ENCODE assay signal across 14 mouse cellular contexts in genomic region chr6:143498764-143499163, GRCm38 (mm10).
DNase-seq lines count a peak whose midpoint lies in the region; ATAC-seq lines count a peak whose summit lies in the region.
"Had no signal": no experiment of that assay in that cellular context is flagged by ENCODE, and none has a peak within 500 bp of the region (broad histone marks: within the 10 kb centered on the region; RNA-seq: fewer than 3 reads in every experiment).

No protein-coding gene starts in this region.

- no peak for ATAC-seq in heart, embryonic 11.5 days (replicated peaks; ENCODE audit: insufficient number of reproducible peaks, low FRiP score, low TSS enrichment)
- ATAC-seq in midbrain, embryonic 14.5 days (ENCODE audit: low FRiP score, low TSS enrichment), result no peak
- ATAC-seq in embryonic facial prominence, embryonic 14.5 days (ENCODE audit: low read depth), result no peak
- peak; percentile 56; the same call in 1 of the 2 replicates for ATAC-seq in neural tube, embryonic 14.5 days (ENCODE audit: low read depth)

- H3K9me3 ChIP-seq in heart, embryonic 11.5 days (replicated peaks; ENCODE audit: control insufficient read depth, low read length), result no peaks in the 10 kb centered on the region
- no peaks in the 10 kb centered on the region for H3K9me3 ChIP-seq in midbrain, embryonic 14.5 days (ENCODE audit: control insufficient read depth, low read length)
- no peaks in the 10 kb centered on the region for H3K9me3 ChIP-seq in midbrain, embryonic 10.5 days (replicated peaks)
- peaks cover 4% of the 10 kb centered on the region; the same call in 1 of the 2 replicates for H3K9me3 ChIP-seq in embryonic facial prominence, embryonic 14.5 days (ENCODE audit: control insufficient read depth, low read length)
- no peaks in the 10 kb centered on the region for H3K9me3 ChIP-seq in neural tube, embryonic 14.5 days (ENCODE audit: control insufficient read depth, low read length)

- H3K36me3 ChIP-seq in heart, embryonic 11.5 days (ENCODE audit: control insufficient read depth, insufficient read depth, low read length), result no peaks in the 10 kb centered on the region
- no peaks in the 10 kb centered on the region for H3K36me3 ChIP-seq in midbrain, embryonic 14.5 days (ENCODE audit: control insufficient read depth, insufficient read depth, low read length)
- H3K36me3 ChIP-seq in midbrain, embryonic 10.5 days, result no peaks in the 10 kb centered on the region
- H3K36me3 ChIP-seq in embryonic facial prominence, embryonic 14.5 days (ENCODE audit: control insufficient read depth, insufficient read depth, low read length), result no peaks in the 10 kb centered on the region
- no peaks in the 10 kb centered on the region for H3K36me3 ChIP-seq in neural tube, embryonic 14.5 days (ENCODE audit: control insufficient read depth, insufficient read depth, low read length)
- H3K36me3 ChIP-seq: liver, embryonic 15.5 days had no signal

- H3K9ac ChIP-seq in heart, embryonic 11.5 days (ENCODE audit: low read depth, low read length), result no peak overlapping the region
- H3K9ac ChIP-seq in midbrain, embryonic 14.5 days (replicated peaks; ENCODE audit: low read length), result no peak overlapping the region
- H3K9ac ChIP-seq in embryonic facial prominence, embryonic 14.5 days (ENCODE audit: low read depth, low read length), result no peak overlapping the region
- H3K9ac ChIP-seq in neural tube, embryonic 14.5 days (replicated peaks; ENCODE audit: low read depth, low read length), result no peak overlapping the region
- H3K9ac ChIP-seq: liver, embryonic 15.5 days had no signal

- DNase-seq in heart, adult 11 months, result peak; percentile 79
- DNase-seq in midbrain, embryonic 14.5 days, result peak; percentile 40
- DNase-seq in midbrain, embryonic 10.5 days (ENCODE audit: low spot score), result no peak
- DNase-seq in embryonic facial prominence, embryonic 14.5 days (ENCODE audit: low spot score), result no peak
- no peak for DNase-seq in spleen, postnatal 36 days (ENCODE audit: low spot score in 2 of 2)
- DNase-seq: cerebellum, adult 18-20 months; heart, adult 18-20 months; kidney, adult 8-10 months; lung, postnatal 14 days; right cerebral cortex, postnatal 25 days had no signal

- no peaks in the 10 kb centered on the region for H3K4me1 ChIP-seq in heart, embryonic 11.5 days (ENCODE audit: control insufficient read depth, insufficient read depth, low read length)
- H3K4me1 ChIP-seq in midbrain, embryonic 14.5 days (ENCODE audit: control insufficient read depth, insufficient read depth, low read length), result no peaks in the 10 kb centered on the region
- H3K4me1 ChIP-seq in midbrain, embryonic 10.5 days, result no peaks in the 10 kb centered on the region
- peaks cover 8% of the 10 kb centered on the region; the same call in 1 of the 2 replicates for H3K4me1 ChIP-seq in embryonic facial prominence, embryonic 14.5 days (ENCODE audit: control insufficient read depth, insufficient read depth, low read length)
- no peaks in the 10 kb centered on the region for H3K4me1 ChIP-seq in neural tube, embryonic 14.5 days (ENCODE audit: control insufficient read depth, insufficient read depth, low read length)
- H3K4me1 ChIP-seq: liver, embryonic 15.5 days had no signal

- no peak overlapping the region for H3K4me2 ChIP-seq in heart, embryonic 11.5 days
- no peak overlapping the region; the same call in 1 of the 2 replicates for H3K4me2 ChIP-seq in midbrain, embryonic 14.5 days (ENCODE audit: low read length)
- peak overlapping the region; percentile 5; the same call in 1 of the 2 replicates for H3K4me2 ChIP-seq in embryonic facial prominence, embryonic 14.5 days (ENCODE audit: low read depth, low read length)
- H3K4me2 ChIP-seq in neural tube, embryonic 14.5 days (ENCODE audit: low read depth, low read length), result peak overlapping the region; percentile 20; the same call in 1 of the 2 replicates
- H3K4me2 ChIP-seq: liver, embryonic 15.5 days had no signal

- WGBS in heart, embryonic 11.5 days (ENCODE audit: insufficient replicate concordance), result 71% methylated on average over 14 of the region's 14 CpGs
- 75% methylated on average over 14 of the region's 14 CpGs for WGBS in midbrain, embryonic 14.5 days
- 93% methylated on average over 14 of the region's 14 CpGs for WGBS in midbrain, embryonic 10.5 days
- 52% methylated on average over 14 of the region's 14 CpGs for WGBS in embryonic facial prominence, embryonic 14.5 days
- WGBS in neural tube, embryonic 14.5 days, result 50% methylated on average over 14 of the region's 14 CpGs

- H3K27me3 ChIP-seq in heart, embryonic 11.5 days (ENCODE audit: control insufficient read depth, insufficient read depth, low read length), result no peaks in the 10 kb centered on the region
- H3K27me3 ChIP-seq in midbrain, embryonic 14.5 days (ENCODE audit: control insufficient read depth, insufficient read depth, low read length), result no peaks in the 10 kb centered on the region
- H3K27me3 ChIP-seq in midbrain, embryonic 10.5 days (ENCODE audit: low read depth, poor library complexity, severe bottlenecking), result no peaks in the 10 kb centered on the region
- H3K27me3 ChIP-seq in embryonic facial prominence, embryonic 14.5 days (replicated peaks; ENCODE audit: control insufficient read depth, insufficient read depth, low read length), result peaks cover 17% of the 10 kb centered on the region
- H3K27me3 ChIP-seq in neural tube, embryonic 14.5 days (ENCODE audit: control insufficient read depth, insufficient read depth, low read length), result no peaks in the 10 kb centered on the region
- H3K27me3 ChIP-seq: liver, embryonic 15.5 days had no signal

- no peak overlapping the region for H3K27ac ChIP-seq in heart, embryonic 11.5 days (ENCODE audit: low read depth, low read length)
- no peak overlapping the region for H3K27ac ChIP-seq in midbrain, embryonic 14.5 days (replicated peaks; ENCODE audit: low read depth, low read length)
- no peak overlapping the region for H3K27ac ChIP-seq in midbrain, embryonic 10.5 days (replicated peaks)
- H3K27ac ChIP-seq in embryonic facial prominence, embryonic 14.5 days (replicated peaks; ENCODE audit: low read depth, low read length), result no peak overlapping the region
- H3K27ac ChIP-seq in neural tube, embryonic 14.5 days (ENCODE audit: low read depth, low read length), result no peak overlapping the region
- H3K27ac ChIP-seq: liver, embryonic 15.5 days had no signal

- no peak overlapping the region for H3K4me3 ChIP-seq in heart, embryonic 11.5 days (ENCODE audit: low read depth, low read length)
- H3K4me3 ChIP-seq in midbrain, embryonic 14.5 days (replicated peaks; ENCODE audit: low read depth, low read length), result no peak overlapping the region
- H3K4me3 ChIP-seq in midbrain, embryonic 10.5 days, result no peak overlapping the region
- H3K4me3 ChIP-seq in embryonic facial prominence, embryonic 14.5 days (ENCODE audit: low read depth, low read length), result no peak overlapping the region
- no peak overlapping the region for H3K4me3 ChIP-seq in neural tube, embryonic 14.5 days (ENCODE audit: low read depth, low read length)
- H3K4me3 ChIP-seq: erythroblast, embryonic 14.5 days; liver, embryonic 15.5 days had no signal

Comparison
In these comparisons a context has a peak if more than half of its experiments do, and no peak if none do; other contexts are left out.
1. DNase-seq: peak in heart, adult 11 months (single experiment) and midbrain, embryonic 14.5 days (single experiment); none in midbrain, embryonic 10.5 days (single experiment), embryonic facial prominence, embryonic 14.5 days (single experiment) and spleen, postnatal 36 days (0 of 2).
2. H3K4me2 ChIP-seq: peak in embryonic facial prominence, embryonic 14.5 days (single experiment) and neural tube, embryonic 14.5 days (single experiment); none in heart, embryonic 11.5 days (single experiment) and midbrain, embryonic 14.5 days (single experiment).